Comparison of ENCODE assay signal across 8 mouse cellular contexts in the genomic region with DNA sequence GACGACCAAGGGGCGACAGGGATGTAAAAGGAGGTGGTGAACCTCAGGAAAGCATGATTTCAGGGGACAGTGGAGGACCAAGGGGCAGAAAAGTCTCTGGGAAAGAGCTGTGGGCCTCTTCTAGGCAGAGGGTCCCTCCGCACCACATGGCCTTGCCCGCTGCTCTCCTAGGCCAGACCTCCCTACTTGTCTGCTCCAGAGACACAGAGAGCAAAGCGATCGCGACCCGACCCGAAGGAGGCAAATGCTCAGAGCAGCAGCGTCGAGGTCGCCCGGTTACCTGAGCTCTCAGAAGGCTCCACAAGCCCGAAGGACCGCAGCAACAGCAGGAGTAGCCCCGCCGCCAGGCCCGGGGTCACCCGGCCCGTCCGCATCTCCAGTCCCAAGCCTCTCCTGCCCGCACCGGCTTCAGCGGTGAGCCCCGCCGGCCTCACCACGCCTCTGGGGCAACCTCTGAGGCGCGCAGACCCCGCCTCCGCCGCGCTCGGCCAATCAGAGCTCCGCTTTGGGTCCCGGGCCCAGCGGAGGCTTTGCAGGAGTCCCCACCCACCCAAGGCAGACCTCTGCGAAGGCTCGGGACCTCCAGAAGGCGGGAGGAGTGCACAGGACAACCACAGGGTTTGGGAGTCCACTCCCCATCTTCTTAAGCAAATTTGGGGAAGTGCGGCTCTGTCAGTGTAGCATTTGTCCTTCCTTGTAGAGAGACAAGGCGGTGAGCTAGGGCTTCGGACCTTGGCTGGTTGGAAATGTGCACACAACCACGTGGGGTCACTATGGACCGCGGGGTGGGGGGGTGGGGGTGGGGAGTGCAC. TPM values are rescaled to one million over a fixed set of nuclear protein-coding genes. Genes with fewer than 3 reads are reported as not detected.
A peak's percentile ranks its signal among the peaks of the same experiment; 100 is the strongest.
DNase-seq lines count a peak whose midpoint lies in the region; ATAC-seq and TF ChIP-seq lines count a peak whose summit lies in the region.

A gene (minus strand): TSS at position 446 of the 812 bp plus-strand sequence.

- H3K4me1 ChIP-seq in embryonic facial prominence, embryonic 11.5 days (ENCODE audit: control insufficient read depth, insufficient read depth, low read length), result no peaks in the 10 kb centered on the region
- H3K4me1 ChIP-seq in heart, adult 2 months (ENCODE audit: control insufficient read depth, insufficient read depth, low read length), result no peaks in the 10 kb centered on the region; the same call in 1 of the 2 replicates
- H3K4me1 ChIP-seq in kidney, adult 2 months (ENCODE audit: control insufficient read depth, insufficient read depth, low read length), result peaks cover 5% of the 10 kb centered on the region; the same call in 1 of the 2 replicates
- peaks cover 11% of the 10 kb centered on the region for H3K4me1 ChIP-seq in limb, embryonic 15.5 days

- intact Hi-C loops in heart, adult 2 months (cut with DNase I), result no loop called here

- WGBS in embryonic facial prominence, embryonic 11.5 days, result under 1% methylated on average over 46 of the region's 46 CpGs
- 2% methylated on average over 46 of the region's 46 CpGs for WGBS in heart, adult 2 months
- 3% methylated on average over 46 of the region's 46 CpGs for WGBS in kidney, adult 2 months
- WGBS in limb, embryonic 15.5 days, result under 1% methylated on average over 46 of the region's 46 CpGs

- TF ChIP-seq CTCF in heart, adult 2 months (IDR thresholded peaks at IDR 0.05), result no peak
- no peak for TF ChIP-seq CTCF in kidney, adult 2 months (conservative IDR thresholded peaks at IDR 0.05; ENCODE audit: insufficient read depth, insufficient read length, low read depth, low read length)

- H3K27me3 ChIP-seq in embryonic facial prominence, embryonic 11.5 days (ENCODE audit: control insufficient read depth, insufficient read depth, low read length), result no peaks in the 10 kb centered on the region
- H3K27me3 ChIP-seq in heart, adult 2 months (ENCODE audit: control insufficient read depth, insufficient read depth, low read length), result no peaks in the 10 kb centered on the region
- H3K27me3 ChIP-seq in kidney, adult 2 months (replicated peaks; ENCODE audit: control insufficient read depth, insufficient read depth, low read length), result no peaks in the 10 kb centered on the region
- H3K27me3 ChIP-seq in limb, embryonic 15.5 days, result 0 out of 2 replicates have a peak, but pooled peaks cover 8% of the 10 kb centered on the region

- ATAC-seq in embryonic facial prominence, embryonic 11.5 days (replicated peaks; ENCODE audit: insufficient number of reproducible peaks, low FRiP score, low TSS enrichment, low read depth), result peak; percentile 97
- ATAC-seq in limb, embryonic 15.5 days (ENCODE audit: insufficient number of reproducible peaks, low FRiP score, low TSS enrichment, low read depth), result peak; percentile 96

- no peak for TF ChIP-seq POLR2A in heart, adult 2 months (IDR thresholded peaks at IDR 0.05; ENCODE audit: insufficient read depth, low read depth, low read length)
- TF ChIP-seq POLR2A in kidney, adult 2 months (IDR thresholded peaks at IDR 0.05; ENCODE audit: low read depth, low read length), result no peak

- H3K9ac ChIP-seq in embryonic facial prominence, embryonic 11.5 days (replicated peaks; ENCODE audit: low read length), result peak within 1 kb of the TSS; percentile 69
- peak within 1 kb of the TSS; percentile 49 for H3K9ac ChIP-seq in heart, adult 2 months (ENCODE audit: low read depth, low read length)
- peak within 1 kb of the TSS; percentile 18; the same call in 1 of the 2 replicates for H3K9ac ChIP-seq in limb, embryonic 15.5 days

- no peak within 1 kb of the TSS for H3K27ac ChIP-seq in embryonic facial prominence, embryonic 11.5 days (replicated peaks; ENCODE audit: low read depth, low read length)
- no peak within 1 kb of the TSS for H3K27ac ChIP-seq in heart, adult 2 months
- H3K27ac ChIP-seq in kidney, adult 2 months (ENCODE audit: insufficient read depth, low read depth, low read length), result no peak within 1 kb of the TSS
- H3K27ac ChIP-seq in limb, embryonic 15.5 days, result no peak within 1 kb of the TSS; the same call in 1 of the 2 replicates

- H3K4me3 ChIP-seq in embryonic facial prominence, embryonic 11.5 days (ENCODE audit: low read depth, low read length), result peak within 1 kb of the TSS; percentile 56
- peak within 1 kb of the TSS; percentile 53 for H3K4me3 ChIP-seq in heart, adult 2 months
- H3K4me3 ChIP-seq in kidney, adult 2 months (ENCODE audit: insufficient read depth, low read depth, low read length), result peak within 1 kb of the TSS; percentile 51
- peak within 1 kb of the TSS; percentile 59 for H3K4me3 ChIP-seq in limb, embryonic 15.5 days

- no peak for TF ChIP-seq EP300 in heart, adult 2 months (IDR thresholded peaks at IDR 0.05; ENCODE audit: insufficient read depth, low read depth, low read length)

- H3K9me3 ChIP-seq in embryonic facial prominence, embryonic 11.5 days (replicated peaks; ENCODE audit: control insufficient read depth, low read length), result no peaks in the 10 kb centered on the region
- no peaks in the 10 kb centered on the region for H3K9me3 ChIP-seq in limb, embryonic 15.5 days

- H3K4me2 ChIP-seq in embryonic facial prominence, embryonic 11.5 days (ENCODE audit: low read depth, low read length), result peak within 1 kb of the TSS; percentile 80
- peak within 1 kb of the TSS; percentile 93 for H3K4me2 ChIP-seq in limb, embryonic 15.5 days

- no peaks in the 10 kb centered on the region for H3K79me2 ChIP-seq in heart, adult 2 months (replicated peaks; ENCODE audit: control insufficient read depth, insufficient read depth, low read length)

- peak; percentile 26 for DNase-seq in layer of hippocampus, adult 11-12 months (ENCODE audit: low spot score)
- DNase-seq in layer of hippocampus, adult 9-10 months (ENCODE audit: low spot score), result no peak
- DNase-seq in embryonic facial prominence, embryonic 11.5 days (ENCODE audit: low spot score), result peak; percentile 93
- DNase-seq in heart, adult 2 months, result peak; percentile 85 to 88
- peak; percentile 90 for DNase-seq in kidney, adult 2 months
- peak; percentile 45 to 57 for DNase-seq in monocyte, adult 2 months (ENCODE audit: low read depth in 1 of 2, low spot score in 2 of 2)
- DNase-seq in spleen, postnatal 36 days (ENCODE audit: low spot score in 2 of 2), result peak; percentile 87 to 89

- no peaks in the 10 kb centered on the region for H3K36me3 ChIP-seq in embryonic facial prominence, embryonic 11.5 days (replicated peaks; ENCODE audit: control insufficient read depth, insufficient read depth, low read depth, low read length)
- H3K36me3 ChIP-seq in heart, adult 2 months (ENCODE audit: control insufficient read depth, insufficient read depth, low read length), result no peaks in the 10 kb centered on the region
- no peaks in the 10 kb centered on the region for H3K36me3 ChIP-seq in kidney, adult 2 months (ENCODE audit: control insufficient read depth, insufficient read depth, low read length)
- no peaks in the 10 kb centered on the region for H3K36me3 ChIP-seq in limb, embryonic 15.5 days

RNA-seq across cellular contexts. Expression of the gene that starts here (rescaled TPM):
- 3.5 and 4.0 TPM in 2 replicates for polyA plus RNA-seq in embryonic facial prominence, embryonic 11.5 days (2014; fragmentation: Nextera tagmentation; extraction: Ambion mirVana)
- total RNA-seq in heart, adult 2 months (2021), result under 1 TPM; 0.57 to 0.68 TPM
- 0.37 and 0.79 TPM in 2 replicates for polyA plus RNA-seq in heart, adult 2 months (2012; rRNA removed)
- 0.41 and 0.72 TPM in 2 replicates for polyA plus RNA-seq in kidney, adult 2 months (2012; rRNA removed)
- 0.61 and 0.73 TPM in 2 replicates for polyA plus RNA-seq in limb, embryonic 15.5 days (2015; fragmentation: Nextera tagmentation; extraction: Ambion mirVana)

Comparison
In these comparisons a context has a peak if more than half of its experiments do, and no peak if none do; other contexts are left out.
1. Peak in DNase-seq, H3K4me3 ChIP-seq and H3K9ac ChIP-seq in heart, adult 2 months; RNA of the gene not detected or under 1 TPM.
2. Peak in DNase-seq and H3K4me3 ChIP-seq in kidney, adult 2 months; RNA of the gene not detected or under 1 TPM.
3. Peak in ATAC-seq, H3K4me3 ChIP-seq, H3K9ac ChIP-seq and H3K4me2 ChIP-seq in limb, embryonic 15.5 days; RNA of the gene not detected or under 1 TPM.
4. H3K9ac ChIP-seq: peak in every context shown above with its lines; median percentile 69 in embryonic facial prominence, embryonic 11.5 days; 49 in heart, adult 2 months; 18 in limb, embryonic 15.5 days.